Mouse (Mus musculus) layer of hippocampus, adult 18-20 months (tissue): ENCODE results near the gene Bzw2. TPM values are rescaled to one million over a fixed set of nuclear protein-coding genes. Genes with fewer than 3 reads are reported as not detected.
A peak's percentile ranks its signal among the peaks of the same experiment; 100 is the strongest.

Source experiments
- DNase-seq, 2 experiments: peaks; one replicate each; pipeline ENCODE4 v3.0.0; 2022; ENCODE audit warnings: low spot score in 2 of 2
- total RNA-seq, 2 experiments: library from RNA; stranded (reverse); gene quantifications; 2 replicates each; pipeline ENCODE4 v1.2.3; 2021

Bzw2 gene
- total RNA-seq, 2 experiments from 2014 or later: 55.1 to 55.8 TPM

DNA sequence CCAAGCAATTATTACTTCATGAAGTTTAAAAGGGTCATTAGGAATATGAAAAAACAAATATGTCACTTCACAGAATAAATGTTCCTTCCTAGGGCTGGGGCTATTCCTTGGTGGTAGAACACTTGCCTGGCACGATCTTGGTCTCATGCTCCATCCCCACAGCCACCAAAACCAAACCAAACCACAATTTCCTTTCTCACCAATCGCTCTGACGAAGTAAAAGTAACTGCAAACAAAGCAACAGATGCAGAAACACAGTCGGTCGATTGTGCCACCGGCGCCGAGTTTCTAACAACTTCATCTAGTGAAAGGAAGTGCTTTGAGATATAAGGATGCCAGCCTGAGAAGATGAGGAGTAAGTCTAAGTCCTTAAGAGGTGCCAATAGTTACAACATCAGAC lies 21.6 kb downstream of the Bzw2 start:
- DNase-seq: no peak

DNA sequence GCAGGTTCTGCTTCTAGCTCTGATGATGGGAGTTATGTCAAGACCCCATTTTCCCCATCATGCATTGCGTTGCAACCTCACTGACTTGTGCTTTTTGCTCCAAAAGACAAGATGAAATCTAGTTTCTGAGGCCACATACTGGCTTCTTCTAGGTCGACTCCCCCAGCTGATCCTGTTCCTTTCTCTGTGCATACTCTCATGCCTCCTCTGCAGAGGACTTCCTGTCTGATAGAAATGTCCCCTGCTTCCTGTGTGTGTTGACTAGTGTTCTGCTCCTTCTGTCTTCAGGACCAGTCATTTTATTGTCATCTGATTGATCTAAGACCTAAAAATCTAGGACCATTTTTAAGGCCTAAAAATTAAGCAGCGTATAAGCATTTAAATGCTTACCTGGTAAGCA lies 22.5 kb downstream of the Bzw2 start:
- no peak for DNase-seq

DNA sequence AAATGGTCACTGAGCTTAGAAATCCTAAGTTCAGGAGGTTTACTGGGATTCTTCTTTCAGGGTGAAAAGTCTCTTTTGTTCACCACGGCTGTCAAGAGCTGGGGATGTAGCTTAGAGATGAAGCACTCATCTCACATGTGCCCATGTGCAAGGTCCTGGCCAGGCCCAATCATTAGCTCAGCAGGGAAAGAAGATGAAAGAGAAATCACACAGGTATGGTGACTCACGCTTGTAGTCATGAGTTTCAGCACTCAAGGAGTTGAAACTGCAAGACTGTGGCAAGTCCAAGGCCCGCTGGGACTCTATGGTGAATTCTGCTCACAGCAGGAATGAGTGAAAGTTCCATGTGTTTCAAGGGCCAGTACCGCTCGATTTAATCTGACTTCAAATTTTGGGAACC lies 23.8 kb downstream of the Bzw2 start:
- no peak for DNase-seq

DNA sequence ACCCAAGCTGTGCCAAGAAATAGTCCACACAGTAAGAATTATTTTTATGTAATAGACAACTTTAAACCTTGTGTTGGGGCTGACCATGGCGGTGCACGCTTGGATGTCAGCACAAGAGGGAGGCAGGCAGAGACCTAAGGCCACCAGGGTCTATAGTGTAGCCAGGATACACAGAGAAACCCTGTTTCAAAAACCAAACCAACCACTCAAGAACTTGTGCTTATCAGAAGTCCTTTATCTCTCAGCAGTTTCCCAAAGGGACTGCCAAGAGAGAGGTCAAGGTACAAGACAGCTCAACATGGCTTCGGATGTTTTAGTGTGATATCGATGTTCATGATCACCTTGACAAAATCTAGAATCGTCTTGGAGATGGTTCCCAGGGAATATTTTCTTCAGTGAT lies 24.3 kb downstream of the Bzw2 start:
- no peak for DNase-seq

DNA sequence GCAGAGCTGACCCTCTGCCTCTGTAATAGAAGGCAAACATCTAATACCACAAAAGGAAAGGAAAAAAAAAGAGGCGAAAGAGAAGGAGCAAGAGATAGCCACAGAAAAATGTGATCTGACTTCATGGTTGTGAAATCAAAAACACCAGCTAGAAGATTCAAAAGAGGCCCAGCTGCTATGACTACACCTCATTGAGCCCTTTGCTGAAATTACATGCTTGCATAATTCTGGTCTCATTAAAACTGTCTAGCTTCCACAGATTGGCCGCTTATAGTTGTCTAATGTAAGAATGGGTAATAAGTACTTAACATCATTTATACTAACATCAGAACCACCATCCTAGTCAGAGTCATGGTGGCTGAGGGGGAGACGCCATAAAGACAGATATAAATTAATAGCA lies 25.2 kb downstream of the Bzw2 start:
- DNase-seq: no peak

DNA sequence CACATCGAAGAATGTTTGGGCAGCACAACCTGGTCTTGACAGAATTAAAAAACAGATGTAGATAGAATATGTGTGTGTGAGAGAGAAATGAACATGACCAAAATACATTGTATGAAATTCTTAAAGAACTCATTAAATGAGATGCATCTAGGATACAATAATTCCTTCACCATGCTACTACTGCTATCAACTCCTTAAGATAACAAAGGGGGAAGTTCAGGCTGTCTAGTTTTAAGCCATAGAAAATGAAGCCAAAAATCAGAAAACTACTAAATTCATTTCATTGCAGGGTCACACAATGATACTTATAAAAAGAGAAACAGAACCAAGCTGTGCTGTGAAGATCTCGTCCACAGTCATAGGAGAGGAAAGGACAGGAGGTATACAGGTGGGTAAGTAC lies 25.6 kb downstream of the Bzw2 start:
- no peak for DNase-seq

DNA sequence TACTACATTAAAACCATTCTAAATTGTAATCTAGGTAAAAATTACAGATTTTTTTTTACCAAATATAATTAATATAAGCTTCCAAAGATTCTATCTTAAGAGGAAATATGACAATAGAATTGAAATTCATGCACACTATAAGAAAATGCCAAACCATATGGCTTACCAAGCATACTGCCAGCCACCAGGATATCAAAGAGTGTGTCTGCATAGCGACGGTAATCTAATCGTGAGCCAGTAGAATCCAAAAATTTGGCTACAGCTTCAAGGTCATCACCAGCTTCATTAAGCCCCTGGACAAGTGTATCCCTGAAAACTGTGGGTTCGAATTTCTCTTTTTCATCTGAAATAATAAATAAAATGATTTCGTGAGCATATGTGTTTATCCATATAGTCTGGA lies 28.1 kb downstream of the Bzw2 start:
- DNase-seq: no peak

DNA sequence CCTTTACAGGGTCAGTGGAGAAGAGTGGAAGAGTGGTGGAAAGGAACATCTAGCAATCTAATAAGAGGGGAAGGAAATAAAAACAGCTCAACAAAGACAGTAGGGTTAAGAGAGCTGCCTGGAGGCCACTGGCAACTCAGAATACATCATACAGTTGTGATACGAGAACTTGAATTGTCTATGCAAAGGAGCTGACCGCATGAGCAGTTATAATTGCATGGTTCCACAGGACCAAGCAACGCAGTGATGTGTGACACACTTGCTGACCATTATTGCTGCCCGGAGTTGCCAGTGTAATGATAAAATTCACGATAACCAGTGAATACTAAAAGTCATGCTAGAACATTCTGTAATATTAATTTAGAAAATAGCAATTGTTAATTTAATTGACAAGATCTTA lies 31.8 kb downstream of the Bzw2 start:
- no peak for DNase-seq

DNA sequence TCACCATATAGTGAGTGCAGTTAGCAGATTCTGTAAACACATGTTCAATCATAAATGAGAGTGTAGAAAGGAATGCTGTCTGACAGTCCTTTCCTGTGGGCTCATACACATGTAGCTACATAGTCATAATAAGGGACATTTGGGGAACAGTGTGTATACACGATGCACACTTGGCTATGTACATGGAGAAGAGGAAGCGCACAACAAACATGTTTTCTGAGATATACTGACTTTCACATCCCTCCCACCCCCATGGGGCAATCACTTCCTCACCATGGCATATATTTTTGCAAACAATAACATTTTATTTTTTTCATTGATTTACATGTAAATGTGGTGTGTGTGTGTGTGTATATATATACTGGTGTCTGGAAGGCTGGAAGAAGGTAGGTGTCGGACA lies 38.6 kb downstream of the Bzw2 start:
- DNase-seq: no peak

DNA sequence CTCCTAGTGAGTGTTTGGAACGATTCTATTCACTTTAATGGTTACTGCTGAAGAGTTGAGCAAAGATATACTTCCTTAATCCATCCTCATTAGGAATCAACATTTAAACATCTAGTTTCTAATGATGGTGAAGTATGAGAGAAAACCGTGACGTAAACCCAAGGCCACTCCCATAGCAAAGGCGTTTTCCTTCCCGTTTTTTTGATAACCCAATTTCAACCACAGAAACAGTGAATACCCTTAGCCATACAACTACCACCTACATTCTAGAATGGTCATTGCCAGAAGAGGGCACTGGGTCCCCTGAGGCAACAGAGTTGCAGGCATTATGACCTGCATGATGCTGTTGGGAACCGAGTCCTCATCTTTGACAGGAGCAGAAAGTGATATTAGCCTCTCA lies 40.7 kb downstream of the Bzw2 start:
- DNase-seq: no peak

DNA sequence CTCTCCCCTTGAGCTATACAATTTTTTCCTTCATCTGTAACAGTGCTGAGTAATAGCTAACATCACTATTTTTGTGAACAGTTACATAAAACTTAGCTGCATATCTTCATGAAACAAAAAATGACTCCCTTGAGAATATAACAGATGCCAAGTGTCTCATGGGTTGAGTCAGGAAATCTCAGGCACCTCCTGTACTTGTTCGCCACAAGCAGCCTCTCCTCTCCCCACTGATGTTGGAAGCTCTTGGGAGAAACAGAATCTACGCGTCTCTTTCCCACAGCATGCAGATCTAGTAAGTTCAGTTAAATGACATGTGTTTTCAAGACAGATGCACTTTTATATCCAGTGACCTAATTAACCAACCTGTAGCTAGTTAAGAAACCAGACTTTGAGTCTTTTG lies 45.8 kb downstream of the Bzw2 start:
- DNase-seq: peak; percentile 35 to 63

DNA sequence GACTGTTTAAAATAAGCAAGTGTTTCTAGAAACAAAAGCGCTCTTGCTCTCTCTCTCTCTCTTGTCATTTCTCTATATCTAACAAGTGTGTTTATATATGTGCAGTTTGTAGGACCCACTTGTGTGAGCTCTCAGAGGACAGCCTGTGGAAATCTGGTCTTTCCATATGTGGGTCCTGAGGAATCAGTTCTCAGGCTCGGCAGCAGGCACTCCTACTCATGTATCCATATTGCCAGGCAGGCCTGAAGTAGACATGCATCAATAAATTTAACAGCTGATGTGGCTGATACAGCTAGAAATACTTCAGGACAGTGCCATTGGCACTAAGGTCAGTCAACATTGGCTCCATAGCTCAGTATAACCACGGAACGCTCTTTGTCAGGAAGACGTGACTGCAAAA lies 46.8 kb downstream of the Bzw2 start:
- DNase-seq: peak; percentile 21 to 62

DNA sequence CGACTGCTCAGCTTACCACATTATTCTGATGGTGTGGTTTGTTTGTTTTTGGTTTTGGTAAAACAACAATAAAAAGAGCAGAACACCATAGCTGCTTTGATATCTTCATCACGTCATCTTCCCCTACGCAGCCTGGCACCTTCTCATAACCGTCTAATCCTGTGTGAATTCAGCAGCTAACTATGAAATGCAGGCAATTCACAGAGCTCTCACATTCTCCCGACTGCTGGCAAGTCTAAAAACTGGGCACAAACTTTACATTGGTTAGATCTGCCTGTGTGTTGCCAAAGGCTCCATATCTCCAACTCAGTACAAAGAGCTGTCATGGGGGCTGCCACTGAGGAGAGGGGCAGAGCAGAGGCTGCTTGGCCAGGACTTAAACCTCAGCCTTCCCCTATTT lies 47.4 kb downstream of the Bzw2 start:
- no peak for DNase-seq

DNA sequence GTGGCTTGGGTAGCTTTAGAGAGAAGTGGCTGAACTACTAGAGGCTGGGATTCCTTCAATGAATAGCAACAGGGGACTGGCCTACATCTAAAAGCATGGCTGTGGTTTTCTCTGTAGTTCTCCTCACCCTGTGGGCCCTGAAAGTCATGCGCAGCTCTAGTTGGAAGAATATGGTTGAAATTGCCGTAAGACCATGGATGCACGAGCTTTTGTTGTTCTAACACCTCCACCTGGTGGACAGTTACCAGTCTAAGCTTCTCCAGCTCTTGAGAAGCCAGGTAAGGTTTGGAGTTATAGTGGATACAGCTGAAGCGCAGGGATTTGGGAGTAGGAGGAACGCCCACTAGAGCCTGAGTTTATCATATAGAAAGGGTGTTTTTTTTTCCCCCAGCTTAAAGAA lies 49.4 kb downstream of the Bzw2 start:
- DNase-seq: no peak

DNA sequence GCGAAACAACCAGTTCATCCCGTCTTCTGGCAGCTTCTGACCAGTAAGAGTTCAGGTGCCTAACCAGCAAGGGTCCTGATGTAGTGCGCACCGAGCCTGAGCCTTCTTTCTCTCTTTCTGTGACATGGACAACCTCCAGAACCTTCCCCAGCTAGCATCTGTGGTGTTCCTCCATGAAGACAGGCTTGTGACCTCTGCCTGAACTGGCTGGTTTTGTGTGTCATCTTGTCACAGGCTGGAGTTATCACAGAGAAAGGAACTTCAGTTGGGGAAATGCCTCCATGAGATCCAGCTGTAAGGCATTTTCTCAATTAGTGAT lies 54.3 kb downstream of the Bzw2 start:
- no peak for DNase-seq

DNA sequence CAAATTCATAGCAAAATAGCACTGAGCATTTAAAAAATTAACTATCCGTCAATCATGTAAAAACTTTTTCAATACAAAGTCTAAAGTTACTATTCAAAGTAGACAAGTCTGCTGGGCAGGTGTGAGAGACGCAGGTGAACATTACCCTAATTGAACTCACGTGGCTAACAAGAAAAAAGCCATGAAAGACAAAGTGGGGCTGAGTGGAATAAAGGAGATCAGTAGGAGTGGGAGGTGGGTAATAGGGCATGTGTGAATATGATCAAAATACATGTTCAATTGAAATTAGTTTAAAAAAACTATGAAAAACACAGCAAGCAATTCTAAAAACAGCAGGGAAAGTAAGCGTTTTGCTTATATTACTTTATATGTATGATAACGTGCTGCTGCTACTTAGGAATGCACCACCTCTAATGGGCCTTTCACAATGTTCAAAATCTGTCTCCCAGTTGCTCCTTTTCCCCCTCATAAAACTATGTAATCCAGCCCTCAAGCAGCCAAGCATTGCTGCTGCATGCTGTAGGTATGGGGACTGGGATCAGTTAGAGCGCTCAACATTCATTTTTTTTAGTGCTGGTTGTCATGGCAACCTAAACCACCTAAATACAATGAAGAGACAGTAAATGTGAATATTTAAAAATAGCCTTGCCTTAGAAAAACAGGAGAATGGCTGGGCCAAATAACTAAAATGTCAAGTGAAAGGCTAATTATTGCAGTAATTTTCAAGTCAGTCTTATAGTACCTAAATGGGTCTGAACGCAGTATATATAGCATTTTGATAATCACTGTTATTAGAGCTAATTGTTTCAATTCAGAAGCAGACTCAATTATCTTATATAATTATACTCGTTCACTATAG lies 54.9 kb downstream of the Bzw2 start:
- DNase-seq: peak in 1 of 2 experiments; percentile 69

DNA sequence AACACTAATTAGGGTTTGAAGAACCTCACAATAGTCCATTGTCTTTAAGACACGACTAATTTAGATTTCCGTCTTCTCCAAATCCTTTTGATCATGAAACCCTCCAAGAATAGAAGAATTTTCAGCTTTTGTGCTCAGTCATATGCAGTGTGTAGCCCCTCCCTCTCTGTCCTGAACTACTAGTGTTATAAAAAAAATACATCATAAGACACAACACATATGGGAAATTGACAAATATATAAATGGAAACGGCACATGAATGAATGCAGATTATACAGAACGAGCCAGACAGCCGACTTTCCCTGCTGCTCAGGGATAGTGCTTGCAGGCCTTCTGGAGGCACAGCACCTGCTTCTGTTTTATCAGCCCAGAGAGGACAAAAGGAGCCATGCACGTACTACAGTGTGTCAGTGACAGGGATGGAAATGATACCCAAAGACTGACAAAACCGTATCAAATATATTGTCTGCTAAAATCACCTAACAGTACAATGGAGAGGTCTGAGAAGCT lies 62.5 kb downstream of the Bzw2 start:
- peak in 1 of 2 experiments; percentile 36 for DNase-seq

DNA sequence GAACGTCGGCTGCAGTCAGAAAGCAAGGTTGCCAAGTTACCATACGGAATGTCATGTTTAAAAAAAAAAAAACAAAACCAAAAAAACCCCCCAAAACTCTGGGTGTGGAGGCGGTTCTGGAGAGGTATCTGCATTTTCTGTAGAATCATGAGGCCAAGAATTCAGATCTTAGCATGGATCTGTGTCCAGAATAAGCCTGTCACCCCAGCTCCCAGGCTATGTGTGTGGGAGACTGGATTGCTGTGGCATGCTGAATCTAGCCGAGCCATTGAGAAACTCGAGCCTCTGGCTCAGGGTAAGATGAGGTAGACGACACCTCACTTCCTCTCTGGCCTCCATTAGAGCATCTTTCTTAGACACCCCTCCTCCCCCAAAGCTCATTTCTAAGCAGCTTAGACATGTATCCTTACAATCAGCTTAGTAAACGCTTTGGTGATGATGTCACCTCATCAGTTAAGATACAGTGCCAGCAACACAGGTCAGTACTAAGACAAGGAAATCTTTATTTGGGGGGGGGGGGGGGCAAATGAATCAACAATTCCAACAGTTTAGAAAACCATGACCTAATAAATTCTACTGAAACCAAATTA lies 64.7 kb downstream of the Bzw2 start:
- peak; percentile 25 to 54 for DNase-seq

DNA sequence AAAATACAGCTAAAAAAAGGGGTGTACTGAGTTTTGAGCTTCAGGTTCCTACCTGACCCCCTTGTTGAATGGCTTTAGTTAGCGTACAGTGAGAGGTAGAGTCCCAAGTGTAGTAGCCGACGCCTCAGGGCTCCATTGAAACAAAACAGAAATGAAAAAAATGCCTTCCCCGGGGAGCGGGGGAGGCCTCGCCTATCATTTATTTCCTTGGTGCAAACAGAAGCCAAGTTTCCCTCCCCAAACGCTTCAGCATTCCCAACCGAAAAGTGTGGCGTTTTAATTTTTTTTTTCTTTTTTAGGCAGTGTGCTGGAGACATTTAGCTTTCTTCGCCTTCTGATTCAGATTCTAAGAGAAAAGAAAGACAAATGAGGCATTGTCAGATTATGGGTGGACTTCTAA lies 65.9 kb downstream of the Bzw2 start:
- no peak for DNase-seq

DNA sequence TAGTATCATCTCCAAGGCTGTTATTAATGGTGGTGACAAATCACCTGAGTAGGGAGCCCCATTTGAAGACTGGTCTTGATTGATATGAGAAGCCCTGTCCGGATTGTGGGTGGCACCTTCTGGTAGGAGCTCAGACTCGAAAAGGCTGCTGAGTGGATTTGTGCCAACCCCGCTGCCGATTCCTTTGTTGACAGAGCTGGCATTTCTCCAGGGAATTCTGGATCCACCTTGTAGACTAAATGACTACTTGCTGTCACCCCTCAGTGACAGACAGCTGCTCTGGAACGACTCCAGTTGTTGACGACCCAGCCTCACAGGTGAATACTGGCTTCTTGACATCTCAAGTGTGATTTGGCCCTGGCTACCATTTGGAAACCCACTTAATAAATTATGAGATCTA lies 68.7 kb downstream of the Bzw2 start:
- DNase-seq: no peak

DNA sequence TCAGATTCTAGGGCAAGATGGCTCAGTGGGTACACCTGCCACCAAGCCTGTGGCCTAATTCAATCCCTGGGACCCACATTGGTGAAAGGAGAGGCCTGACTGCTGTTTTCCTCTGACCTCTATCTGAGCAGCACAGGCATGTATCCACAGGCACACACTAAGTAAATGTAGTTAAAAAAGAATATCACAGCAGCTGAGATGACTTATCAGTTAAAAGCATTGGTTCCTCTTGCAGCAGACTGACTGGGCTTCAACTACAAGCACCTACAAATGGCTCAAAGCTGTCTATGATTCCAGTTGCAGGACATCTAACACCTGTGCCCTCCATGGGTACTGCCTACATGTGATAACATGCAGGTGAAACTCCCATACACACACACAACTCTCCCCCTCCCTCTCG lies 69.1 kb downstream of the Bzw2 start:
- DNase-seq: no peak

DNA sequence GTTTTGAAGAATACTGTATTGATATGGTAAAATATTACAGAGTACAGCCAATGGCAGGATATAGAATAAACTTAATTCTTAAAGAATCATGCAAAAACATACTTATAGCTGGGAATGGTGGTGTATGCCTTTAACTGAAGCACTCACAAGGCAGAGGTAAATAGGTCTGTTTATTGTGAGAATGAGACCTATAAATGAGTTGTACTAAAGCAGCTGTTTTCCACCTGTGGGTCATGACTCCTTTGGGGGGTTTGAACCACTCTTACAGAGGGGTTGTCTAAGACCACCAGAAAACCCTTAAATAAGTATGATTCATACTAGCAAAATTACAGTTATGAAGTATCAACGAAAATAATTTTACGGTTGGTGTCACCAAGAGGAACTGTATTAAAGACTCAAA lies 72.5 kb downstream of the Bzw2 start:
- no peak for DNase-seq
